Mouse (Mus musculus): ENCODE data around the gene Foxl2.

Gene Foxl2

GRCm38 (mm10) chr9:98955103-98955715 is at the start of gene Foxl2:
Gene Foxl2 (plus strand): TSS chr9:98955288.
- DNase-seq (ENCODE audit: low read depth): no peak

GRCm38 (mm10) chr9:98920629-98921523 is 34.2 kb upstream of the Foxl2 start:
- no peak for DNase-seq (ENCODE audit: low read depth)

DNA sequence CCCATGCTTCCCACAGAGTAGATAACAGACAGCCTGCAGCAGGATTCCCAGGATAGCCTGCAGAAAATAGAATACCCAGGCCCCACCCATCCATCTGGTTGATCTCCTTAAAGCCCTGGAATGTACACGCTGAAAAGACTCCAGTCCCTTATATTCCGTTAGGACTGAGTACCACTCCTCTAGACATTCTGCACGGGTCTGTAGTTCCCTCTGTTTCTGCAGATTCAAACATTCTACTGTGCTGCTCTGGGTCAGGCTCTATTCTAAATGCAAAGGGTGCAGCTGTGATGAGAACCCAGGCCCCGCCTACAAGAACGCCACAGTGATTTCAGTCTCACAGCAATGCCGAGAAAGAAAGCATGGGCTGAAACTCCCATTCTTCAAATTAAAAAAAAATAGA is 32.0 kb upstream of the Foxl2 start:
- DNase-seq (ENCODE audit: low read depth): no peak

DNA sequence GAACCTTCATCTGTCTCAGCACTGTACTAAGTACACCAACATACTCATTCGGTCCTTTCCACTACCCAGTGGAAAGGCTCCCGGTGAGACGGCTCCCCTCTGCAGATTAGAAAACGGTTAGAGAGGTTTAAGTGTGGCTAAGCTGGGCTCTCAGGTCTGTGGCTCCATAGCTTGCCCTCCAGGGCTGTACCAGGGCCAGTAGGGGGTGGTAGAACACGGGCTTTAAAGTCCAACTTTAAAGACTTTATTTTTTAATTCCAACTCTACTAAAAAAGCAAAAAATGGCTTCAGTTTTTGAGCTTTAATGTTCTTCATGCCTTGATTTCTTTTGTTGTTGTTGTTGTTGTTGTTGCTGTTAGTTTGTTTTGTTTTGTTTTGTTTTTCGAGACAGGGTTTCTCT is 30.9 kb upstream of the Foxl2 start:
- no peak for DNase-seq (ENCODE audit: low read depth)

GRCm38 (mm10) chr9:98929496-98929895 is 25.6 kb upstream of the Foxl2 start:
- no peak for DNase-seq (ENCODE audit: low read depth)

- DNase-seq (ENCODE audit: low read depth): no peak
Measured at GRCm38 (mm10) chr9:98932931-98933330, 22.2 kb upstream of the Foxl2 start.

DNA sequence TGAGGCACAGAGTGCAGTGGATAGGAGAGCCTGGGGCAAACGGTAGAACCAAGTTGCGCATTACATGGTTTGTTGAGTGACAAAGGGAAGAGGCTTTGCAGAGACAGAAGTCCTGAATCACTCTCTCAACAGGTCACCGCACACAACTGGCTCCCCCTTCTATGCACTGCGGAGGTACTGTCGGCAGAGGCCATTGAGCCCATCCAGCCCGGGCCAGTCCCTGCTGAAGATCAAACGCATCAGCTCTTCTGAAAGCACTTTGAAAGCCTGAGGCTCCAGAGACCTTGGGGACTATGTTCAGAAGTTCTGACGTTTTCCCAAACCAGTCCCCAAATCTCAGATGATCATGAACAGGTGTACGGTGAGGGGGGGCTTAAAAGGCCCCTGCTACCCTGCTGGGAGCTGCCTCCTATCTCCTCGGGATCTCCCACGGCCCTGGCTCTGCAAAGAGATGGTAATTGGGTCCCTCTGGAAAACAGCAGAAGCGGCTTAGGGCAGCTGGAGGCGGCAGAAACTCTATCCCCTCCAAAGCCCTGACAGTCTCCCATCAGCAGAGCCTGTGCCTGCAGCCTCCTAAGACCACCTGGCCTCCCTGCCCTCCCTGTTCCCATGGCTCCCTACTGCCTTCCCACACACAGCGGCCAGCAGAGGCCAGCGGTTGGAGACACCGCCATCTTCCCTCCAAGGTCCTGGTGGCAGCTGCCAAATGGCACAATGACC is 19.7 kb upstream of the Foxl2 start:
- no peak for DNase-seq (ENCODE audit: low read depth)

GRCm38 (mm10) chr9:98939290-98939689 is 15.8 kb upstream of the Foxl2 start:
- peak; percentile 19 for DNase-seq (ENCODE audit: low read depth)

DNA sequence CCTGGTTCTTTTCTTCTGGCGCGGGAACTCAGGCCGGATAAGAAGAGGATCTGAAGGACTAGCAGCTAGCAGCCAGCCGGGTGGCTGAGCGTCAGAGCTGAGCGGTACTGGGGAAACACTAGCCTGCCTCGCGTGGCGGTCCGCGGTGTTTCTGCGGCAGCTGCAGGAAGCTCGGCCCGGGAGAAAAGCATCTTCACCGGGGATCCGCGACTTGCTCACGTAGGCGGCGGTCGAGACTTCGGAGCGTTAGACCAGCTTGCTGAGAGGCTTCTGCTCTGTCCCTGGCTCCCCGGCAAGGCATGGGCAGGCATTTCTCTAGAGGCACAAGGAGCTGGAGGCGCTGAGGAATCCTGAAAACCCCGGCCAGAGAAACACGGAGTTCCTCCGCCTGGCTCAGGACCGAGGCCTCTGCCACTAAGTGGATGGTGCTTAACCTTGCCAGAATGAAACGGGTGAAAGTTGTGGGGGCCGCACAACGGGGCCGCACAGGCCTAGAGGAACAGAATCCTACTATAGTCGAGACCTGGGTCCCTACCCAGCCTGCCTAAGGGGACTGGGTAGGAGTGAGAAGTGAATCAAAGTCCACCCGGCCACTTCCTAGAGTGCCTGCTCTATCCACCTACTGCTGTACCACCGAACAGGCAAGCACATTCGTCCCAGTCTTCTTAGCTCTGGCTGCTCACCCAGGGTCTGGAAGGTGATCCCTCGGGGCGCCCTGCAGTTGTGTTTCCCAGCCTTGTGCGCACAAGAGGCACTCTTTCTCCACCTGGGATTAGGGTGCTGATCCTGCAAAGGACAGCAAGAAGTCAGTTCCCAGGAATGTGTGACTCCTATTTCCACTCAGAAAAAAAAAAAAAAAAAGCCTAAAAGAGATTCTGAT is 2.7 kb upstream of the Foxl2 start:
- no peak for DNase-seq (ENCODE audit: low read depth)

GRCm38 (mm10) chr9:98953291-98953690 is 1.8 kb upstream of the Foxl2 start:
- DNase-seq (ENCODE audit: low read depth): no peak

GRCm38 (mm10) chr9:98953830-98954229 is 1.3 kb upstream of the Foxl2 start:
- DNase-seq (ENCODE audit: low read depth): no peak

- no peak for DNase-seq (ENCODE audit: low read depth)
Measured at GRCm38 (mm10) chr9:98954391-98955102, 541 bp upstream of the Foxl2 start.

GRCm38 (mm10) chr9:98955716-98956224 is 682 bp downstream of the Foxl2 start:
- no peak for DNase-seq (ENCODE audit: low read depth)

DNA sequence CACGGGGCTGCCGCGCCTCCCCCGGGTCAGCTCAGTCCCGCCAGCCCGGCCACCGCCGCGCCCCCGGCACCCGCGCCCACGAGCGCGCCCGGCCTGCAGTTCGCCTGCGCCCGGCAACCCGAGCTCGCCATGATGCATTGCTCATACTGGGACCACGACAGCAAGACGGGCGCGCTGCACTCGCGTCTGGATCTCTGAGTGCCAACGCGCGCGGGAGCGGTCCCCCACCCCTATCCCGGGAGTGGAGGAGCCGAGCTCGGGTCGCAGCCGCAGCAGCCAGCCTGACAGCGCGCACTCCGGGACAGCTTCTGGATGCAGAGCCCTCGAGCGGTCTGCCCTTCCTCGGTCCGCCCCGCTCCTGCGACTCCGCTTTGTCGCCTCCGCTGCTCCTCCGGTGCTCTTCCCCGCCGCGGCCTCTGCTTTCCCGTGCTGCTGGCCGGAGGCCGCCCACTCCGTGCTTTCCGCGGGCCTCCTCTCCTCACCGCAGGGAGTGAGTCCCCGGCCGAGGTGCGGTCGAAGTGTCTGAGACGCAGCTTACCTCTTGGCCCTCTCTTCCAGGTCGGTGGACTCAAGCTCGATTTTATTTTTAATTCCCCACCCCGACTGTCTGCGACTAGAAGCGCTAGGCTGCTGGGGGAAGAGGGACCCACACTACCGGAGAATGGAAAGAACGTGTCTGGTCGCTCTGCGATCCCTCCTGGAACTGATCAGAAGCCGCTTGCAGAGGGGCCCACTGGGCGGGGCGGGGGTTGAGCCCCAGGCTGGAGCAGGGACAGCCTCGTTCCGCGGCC is 1.7 kb downstream of the Foxl2 start:
- DNase-seq (ENCODE audit: low read depth): no peak

GRCm38 (mm10) chr9:98957751-98958351 is 2.8 kb downstream of the Foxl2 start:
- DNase-seq (ENCODE audit: low read depth): no peak

DNA sequence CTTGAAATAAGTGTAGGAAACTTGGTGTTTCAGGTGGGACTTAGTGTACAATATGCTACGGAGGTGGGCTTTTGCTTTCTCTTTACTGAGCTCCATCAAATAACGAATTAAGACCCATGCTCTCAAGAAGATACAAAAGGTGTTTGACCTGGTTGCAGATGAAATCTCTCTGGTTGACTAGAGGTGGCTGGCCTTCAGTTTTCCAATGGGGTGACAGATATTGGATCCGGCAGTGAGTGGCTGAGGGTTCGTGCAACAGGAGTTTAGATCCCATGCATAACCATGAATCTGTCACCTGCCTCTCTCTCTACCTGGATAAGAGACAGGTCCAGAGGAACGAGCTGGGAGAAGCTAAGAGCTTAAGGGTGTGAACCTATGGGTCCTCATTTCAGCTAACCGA is 3.5 kb downstream of the Foxl2 start:
- DNase-seq (ENCODE audit: low read depth): no peak

DNA sequence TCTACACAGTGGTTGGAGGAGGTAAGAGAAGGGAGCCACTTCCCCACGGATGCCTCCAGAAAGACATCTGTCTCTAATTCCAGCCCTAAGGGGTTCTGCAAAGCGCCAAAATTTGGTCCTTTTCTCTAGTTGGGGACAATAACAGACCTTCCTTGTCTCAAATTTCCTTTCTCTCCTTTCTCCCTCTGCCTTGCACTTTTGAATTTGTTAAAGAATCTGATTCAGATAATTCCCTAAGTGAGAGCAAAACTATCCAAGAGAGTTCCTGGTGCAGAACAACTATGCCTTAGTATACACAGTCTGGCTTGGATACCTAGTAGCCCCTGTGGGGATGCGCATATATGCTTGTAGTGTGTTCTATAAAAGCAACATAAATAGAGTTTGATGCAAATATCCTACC is 4.8 kb downstream of the Foxl2 start:
- DNase-seq (ENCODE audit: low read depth): no peak

DNA sequence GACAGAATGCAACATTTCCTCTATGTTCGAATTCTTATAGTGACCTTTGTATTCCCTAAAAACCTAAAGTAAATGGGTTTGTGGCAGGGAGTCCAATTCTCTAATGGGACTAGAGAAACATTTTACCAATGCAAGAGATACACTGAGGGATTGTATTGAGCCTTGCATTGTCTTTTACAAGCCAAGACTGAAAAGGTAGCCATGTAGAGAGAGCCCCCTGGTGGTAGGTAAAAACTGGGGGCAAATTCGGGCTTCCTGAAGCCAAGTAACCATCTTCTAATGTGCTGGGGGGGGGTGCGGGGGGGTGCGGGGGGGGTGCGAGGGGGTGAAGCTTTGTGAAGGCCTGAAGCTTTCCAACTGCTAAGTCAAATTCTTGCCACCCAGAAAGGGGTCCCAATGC is 5.3 kb downstream of the Foxl2 start:
- DNase-seq (ENCODE audit: low read depth): peak; percentile 18

DNA sequence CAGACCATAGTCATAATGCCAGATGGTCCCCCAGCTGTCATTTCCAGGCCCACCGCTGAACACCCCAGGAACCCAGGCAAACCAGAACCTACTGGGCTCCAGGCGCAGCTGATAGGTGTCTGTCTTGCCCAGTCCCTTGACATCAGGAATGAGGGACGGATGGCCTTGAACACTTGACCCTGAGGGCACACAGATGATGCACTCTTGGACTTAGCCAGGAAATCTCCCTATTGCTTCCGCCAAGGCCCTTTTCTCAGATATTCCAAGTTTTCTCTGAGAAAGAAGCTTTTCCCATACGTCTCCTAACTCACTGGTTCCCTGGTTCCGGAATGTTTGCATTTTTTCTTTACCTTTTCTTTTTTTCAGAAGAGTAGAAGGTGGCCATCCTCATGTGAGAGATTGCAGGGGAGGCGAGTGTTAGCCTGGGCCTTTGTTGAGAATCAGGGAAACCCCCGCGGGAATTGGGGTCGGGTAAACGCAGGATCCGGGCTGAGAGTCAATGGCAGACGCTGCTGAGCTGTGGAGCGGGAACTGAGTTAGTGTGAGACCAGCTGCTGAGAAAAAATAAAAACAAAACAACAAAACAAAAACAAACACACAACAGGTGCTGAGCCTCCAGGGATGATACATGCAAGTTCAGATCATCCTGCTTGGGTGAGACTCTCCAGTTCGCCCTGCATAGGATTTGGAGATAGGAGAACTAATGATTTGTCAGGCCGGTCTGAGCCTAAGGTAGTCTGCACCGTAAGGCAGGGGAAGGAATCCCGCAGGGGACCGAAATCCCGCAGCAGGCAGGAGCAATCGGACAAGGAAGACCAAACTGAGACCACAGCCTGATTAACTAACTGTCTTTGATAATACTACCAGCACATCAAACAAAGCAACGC is 6.7 kb downstream of the Foxl2 start:
- DNase-seq (ENCODE audit: low read depth): no peak

All from NIH3T3 (cell line).